Mouse (Mus musculus): ENCODE measurements at regions not wholly inside any gene's neighbourhood (a gene's known extent, or its start where the extent isn't known, plus 50 kb on each side); places are given as distances from the start of the nearest gene placed in this dataset.
"Not testable (repeated sequence)": the region's sequence is repeated elsewhere in the genome, so short reads cannot be mapped to it uniquely, and the experiment has no call there.

DNA sequence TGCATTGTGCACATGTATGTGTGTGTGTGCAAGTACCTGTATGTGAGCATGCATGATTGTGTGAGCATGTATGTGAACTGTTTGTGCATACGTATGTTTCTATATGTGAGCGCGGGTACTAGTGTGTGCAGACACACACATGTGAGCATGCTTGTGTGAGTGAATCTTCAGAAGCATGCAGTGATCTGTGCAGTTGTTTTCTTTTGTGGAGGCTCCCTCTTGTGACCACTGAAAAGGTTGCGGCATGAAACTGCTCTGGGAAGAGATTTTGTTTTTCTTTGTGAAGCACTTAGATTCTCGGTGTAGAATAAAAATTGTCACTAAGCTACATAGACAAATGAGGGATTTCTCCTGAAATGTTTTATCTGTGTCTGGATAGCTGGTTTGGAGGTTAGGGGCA is 189.2 kb upstream of the Rapgef5 start:
- not testable (repeated sequence) for DNase-seq (ENCODE audit: low read depth, low spot score)

DNA sequence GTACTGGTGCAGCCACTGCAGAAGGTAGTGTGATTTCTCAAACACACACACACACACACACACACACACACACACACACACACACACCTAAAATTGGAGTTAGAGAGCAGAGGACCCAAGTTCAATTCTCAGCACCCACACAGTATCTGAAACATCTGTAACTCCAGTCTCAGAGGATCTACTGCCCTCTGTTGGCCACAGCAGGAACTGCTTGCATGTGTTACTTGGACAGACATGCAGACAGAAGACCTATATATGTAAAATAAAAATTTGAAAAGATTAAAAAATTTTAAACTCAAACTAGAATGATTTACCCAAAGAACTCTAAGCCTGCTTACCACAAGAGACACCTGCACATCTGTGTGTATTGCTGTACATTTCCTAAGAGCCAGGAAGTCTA is 185.9 kb upstream of the Rapgef5 start:
- DNase-seq (ENCODE audit: low read depth, low spot score), result no peak

DNA sequence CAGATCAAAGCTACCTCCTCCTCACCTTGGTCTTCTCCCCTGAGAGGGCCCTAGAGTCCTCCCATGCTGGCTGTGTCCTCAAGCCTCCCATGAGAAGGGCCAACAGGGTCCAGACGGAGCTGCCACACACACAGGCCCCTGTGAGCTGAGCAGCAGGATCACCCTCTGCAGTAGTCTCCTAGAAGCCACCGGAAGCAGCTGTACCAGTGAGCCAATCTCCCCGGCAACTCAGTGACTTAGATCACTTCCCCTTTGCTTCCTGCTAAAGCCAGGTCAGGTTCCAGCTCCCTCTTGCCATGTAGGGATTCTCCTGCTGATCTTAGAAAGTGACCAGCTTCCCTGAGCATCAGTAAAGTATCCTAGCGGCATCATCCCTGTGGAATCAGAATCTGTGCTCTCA is 179.4 kb upstream of the Rapgef5 start:
- DNase-seq (ENCODE audit: low read depth, low spot score), result no peak

DNA sequence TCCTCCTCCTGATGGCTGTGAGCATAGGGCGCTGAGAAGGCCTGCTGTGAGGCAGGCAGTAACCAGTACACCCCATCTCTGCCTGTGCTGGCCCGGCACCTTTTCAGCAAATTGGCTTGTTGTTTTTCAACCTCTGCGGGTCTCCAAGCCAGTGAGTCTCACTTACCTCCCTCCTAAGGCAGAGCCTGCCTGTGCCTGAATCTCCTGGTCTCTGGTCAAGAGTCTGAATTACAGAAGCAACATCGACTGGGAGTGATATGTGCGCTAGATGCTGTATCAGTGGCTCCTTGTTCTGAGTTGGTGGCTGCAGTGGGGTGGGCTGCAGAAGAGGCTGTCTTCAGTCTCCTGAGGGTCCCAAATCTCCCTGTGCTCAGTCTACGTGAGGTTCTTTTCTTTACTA is 174.0 kb upstream of the Rapgef5 start:
- DNase-seq (ENCODE audit: low read depth, low spot score), result no peak

DNA sequence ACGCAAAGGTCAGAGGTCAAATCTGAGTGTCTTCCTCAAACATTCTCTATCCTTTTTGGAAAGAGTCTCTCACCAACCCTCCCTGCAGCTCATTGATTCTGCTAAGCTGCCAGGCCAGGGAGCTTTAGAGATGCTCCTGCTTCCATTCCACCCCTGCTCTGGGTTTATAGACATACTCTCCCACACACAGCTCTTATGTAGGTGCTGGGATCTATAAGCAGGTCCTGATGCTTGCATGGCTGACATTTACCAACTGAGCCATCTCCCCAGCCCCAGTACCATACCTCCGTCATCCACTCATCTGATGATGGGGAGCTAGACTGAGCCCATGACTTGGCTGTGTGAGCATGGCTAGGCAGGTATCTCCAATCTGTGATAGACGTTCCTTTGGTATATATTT is 173.2 kb upstream of the Rapgef5 start:
- DNase-seq (ENCODE audit: low read depth, low spot score), result no peak

DNA sequence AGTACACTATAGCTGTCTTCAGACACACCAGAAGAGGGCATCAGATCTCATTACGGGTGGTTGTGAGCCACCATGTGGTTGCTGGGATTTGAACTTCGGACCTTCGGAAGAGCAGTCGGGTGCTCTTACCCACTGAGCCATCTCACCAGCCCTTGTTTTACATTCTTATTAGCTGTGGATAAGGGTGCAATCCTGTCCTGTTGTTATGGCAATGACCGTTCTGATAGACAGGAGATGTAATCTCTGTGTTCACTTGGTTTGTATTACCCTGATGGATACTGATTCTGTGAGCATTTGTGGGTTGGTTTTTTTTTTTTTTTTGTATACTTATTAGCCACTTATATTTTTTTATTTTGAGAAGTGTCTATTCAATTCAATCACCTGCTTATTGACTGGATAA is 172.7 kb upstream of the Rapgef5 start:
- DNase-seq (ENCODE audit: low read depth, low spot score), result not testable (repeated sequence)

DNA sequence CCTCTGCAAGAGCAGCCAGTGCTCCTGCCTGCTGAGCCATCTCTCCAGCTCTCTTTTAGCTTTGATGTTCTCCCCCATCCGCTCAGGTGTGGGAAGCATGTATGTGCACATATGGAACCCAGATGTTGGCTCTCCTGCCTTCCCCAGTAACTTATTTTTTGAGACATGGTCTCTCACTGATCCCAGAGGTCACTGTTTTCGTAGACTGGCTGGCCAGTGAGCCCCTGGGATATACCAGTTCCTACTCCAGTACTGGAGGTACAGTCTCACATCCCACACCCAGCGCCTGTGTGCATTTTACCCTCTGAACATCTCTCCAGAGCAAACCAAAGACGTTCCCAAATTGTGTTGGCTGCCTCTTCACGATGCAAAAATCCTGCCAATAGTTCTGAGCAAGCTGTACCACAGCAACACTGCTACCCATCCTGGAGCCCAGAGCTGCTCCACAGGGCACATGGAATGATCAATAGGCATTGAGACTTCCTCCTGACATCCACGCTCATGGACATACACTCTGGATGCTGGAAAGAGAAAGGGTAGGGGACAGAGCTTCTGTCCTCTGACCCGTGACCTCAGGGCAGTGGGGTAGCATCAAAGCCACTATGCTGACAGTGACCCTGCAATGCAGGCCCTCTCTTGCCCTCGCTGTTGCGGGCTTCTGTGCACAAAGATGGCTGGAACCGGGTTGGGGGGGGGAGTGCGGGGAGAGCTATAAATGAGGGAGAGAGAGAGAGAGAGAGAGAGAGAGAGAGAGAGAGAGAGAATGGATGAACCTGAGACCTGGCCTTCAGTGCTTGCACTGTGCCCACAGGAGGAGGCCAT is 171.8 kb upstream of the Rapgef5 start:
- DNase-seq (ENCODE audit: low read depth, low spot score), result no peak

DNA sequence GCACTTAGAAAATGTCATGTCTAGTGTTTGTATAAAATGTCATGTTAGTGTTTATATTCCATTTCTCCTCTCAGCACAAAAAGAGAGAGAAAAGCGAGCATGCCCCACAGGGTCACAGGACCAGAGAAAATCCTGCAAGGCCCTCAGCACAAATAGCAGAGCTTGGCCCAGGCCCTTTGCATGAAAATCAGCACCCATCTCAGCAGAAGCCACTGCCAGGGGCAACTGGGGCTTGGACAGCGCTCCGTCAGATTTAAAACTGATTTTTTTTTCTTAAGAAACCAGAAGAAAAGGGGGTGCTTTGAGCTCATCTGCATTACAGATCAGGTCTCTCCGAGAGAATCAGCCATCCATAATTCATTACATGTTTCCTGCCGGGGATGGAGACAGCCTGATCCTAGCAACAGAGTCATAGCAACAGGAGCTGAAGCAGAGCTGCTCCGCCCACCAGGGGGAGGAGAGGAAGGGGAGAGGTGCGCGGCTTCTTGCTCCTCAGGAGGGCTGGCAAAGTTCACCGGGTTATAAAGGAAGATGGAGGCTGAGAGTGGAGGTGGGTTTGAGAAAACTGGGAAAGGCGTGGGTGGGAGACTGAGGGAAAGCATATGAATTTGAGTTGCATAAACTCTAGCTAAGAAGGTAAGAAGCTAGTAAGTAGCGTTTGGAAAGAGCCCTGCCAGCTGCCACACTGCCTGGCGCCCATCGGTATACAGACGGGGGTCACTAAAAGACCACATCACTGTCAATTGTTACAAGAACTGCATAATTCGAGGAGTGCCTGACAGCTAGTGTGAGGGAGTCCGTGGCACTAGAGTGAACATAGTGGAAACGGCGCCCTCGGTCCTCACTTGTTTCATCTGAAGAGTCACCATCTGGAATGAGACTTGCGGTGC is 170.9 kb upstream of the Rapgef5 start:
- peak; percentile 43 for DNase-seq (ENCODE audit: low read depth, low spot score)

DNA sequence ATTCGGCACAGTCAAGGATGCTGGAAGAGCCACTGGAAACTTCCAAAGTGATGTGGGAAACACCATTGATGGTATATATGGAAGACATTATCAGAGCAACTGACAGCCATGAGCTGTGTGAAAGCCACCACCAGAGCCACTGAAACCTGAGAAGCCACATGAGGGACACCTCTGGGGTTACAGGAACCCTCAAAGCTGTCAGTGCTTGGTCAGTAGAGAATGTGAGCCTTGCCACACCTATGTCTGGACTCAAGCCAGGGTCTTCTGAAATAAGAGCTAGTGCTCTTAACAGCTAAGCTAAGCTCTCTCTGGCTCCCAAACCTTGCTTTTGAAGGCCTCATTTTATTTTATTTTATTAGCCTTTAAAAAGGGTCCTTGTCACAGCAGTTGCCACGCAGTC is 170.2 kb upstream of the Rapgef5 start:
- DNase-seq (ENCODE audit: low read depth, low spot score), result no peak

DNA sequence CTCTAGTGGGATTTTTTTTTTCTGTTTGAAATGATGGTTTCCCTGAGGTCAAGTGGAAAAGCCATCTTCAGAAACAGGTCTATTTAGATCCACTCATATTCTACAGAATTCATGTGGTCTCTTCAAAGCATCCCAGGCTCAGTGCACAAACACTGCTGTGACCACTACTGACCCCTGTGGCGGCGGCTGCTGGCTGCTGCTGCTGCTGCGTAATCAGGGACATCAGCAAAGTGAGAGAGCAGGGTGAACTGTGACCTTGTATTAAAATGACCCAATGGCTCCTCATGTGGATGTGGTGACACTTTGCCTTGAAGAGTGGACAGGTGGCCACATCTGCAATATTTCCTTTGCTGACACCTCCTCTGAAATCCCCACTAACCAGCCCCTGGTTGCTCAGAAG is 169.1 kb upstream of the Rapgef5 start:
- no peak for DNase-seq (ENCODE audit: low read depth, low spot score)

DNA sequence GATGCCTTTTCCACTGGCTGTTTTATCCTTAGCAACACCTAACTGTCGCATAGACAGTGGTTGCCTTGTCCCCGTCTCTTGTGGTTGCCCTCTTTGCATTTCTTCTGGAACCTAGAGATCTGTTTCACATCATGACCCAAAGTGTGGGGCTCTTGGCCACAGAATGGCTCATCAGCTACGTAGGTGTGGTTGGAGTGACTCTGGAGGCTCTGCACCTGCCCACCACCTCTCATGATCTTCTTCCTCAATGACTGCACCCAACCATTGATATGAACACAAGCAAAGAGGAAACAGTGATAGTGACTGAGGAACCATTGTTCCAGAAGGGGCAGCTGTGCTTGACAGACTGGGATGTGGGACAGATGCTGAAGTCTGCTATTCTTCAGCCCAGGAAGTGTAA is 167.8 kb upstream of the Rapgef5 start:
- DNase-seq (ENCODE audit: low read depth, low spot score), result no peak

DNA sequence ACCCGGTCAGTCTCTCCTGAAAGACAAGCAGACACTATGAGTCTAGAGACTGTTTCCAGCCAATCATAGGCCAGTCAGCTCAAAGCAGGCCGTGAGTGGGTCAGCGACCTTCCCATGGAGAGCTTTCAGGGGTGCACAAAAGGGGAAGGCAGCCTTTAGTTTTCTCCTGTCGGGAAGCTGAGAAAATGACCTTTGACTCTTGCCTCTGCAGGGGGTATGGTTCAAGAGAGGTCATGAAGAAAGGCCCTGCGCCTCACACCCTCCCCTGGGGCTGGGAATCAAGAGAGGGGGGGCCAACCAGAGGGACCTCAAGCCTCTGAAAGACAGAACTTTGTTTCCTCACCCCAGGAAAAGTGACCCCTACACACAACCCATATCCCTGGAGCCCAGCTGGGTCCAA is 164.4 kb upstream of the Rapgef5 start:
- no peak for DNase-seq (ENCODE audit: low read depth, low spot score)

DNA sequence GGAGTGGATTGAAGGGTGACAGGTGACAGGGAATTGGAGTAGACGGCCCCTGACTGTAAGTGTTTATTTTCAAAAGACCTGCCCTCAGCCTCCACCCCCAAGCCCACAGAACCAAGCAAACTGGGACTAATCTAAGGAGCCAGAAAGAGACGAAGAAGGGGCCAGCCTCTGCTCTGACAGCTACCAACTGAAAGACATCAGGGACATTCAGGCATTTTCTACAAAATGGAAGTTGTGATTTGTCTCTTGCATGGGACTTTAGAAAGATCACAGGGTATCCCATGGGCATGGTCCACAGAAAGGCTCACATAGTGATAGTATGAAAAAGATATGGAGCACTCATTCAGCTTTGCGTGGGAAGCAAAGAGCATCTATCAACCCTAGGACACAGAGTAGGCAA is 163.8 kb upstream of the Rapgef5 start:
- no peak for DNase-seq (ENCODE audit: low read depth, low spot score)

DNA sequence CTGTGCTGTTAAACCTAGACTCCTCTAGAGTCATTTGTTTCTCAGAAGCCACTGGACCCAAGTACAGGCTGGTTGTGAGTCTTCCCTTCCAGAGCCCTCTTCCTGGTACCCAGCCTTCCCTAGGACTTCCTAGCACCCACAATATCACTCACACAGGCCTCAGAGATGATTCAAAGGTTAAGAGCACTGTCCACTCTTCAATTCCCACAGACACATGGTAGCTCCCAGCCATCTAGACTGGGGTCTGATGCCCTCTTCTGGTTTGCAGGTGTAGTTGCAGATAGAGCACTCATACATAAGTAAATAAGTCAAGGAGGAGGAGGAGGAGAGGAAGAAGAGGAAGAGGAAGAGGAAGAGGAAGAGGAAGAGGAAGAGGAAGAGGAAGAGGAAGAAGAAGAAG is 163.3 kb upstream of the Rapgef5 start:
- peak; percentile 11 for DNase-seq (ENCODE audit: low read depth, low spot score)

DNA sequence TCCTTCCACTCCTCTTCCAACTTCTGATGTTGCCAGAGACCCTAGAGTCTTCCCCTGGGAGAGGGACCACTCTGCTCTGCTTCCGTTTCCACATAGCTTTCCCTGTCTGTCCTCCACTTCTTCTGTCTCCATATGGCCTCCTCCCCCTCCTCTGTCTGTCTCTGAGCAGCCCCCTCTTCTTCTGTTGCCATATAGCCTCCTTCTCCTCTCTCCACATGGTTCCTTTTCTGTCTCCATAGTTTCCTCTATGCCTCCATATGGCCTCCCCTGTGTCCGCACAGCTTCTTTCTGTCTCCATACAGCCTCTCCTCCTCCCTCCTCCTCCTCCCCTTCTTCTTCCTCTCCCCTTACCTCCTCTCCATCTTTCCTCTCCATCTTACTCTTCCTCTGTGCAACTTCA is 158.5 kb upstream of the Rapgef5 start:
- no peak for DNase-seq (ENCODE audit: low read depth, low spot score)

DNA sequence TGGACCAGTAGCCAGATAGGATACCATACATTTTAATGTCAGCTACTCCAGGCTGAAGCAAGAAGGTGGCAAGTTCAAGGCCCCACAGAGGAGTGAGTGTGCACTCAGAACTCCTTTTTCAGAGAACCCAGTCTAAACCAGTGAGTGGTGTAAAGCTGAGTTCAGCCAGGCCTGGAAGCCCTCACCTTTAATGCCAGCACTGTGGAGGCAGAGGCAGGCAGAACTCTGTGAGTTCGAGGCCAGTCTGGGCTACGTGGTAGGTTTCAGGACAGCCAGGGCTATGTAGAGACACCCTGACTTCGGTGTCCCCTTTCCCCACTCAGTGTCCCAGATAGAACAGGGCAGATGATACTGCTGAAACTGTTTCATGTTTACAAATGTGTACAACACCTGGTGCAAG is 157.4 kb upstream of the Rapgef5 start:
- DNase-seq (ENCODE audit: low read depth, low spot score), result no peak

DNA sequence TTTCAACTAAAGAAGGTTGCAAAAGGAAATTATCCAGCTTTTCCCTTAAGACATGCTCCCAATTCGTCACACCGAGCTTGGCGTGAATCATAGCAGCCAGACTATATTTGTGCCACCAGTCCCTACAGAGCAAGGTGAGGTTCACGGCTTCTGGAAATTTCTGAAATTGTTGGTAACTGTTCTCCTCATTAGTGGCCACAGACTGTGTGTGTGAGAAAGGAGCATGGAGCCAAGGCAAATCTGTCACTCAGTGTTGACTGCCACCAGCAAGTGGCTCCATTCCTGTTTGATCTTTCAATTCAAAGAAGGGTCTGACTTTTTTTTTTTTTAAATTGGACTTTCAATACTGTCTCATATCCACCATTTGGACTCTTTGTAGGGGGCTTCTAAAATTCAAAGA is 156.1 kb upstream of the Rapgef5 start:
- DNase-seq (ENCODE audit: low read depth, low spot score), result no peak

DNA sequence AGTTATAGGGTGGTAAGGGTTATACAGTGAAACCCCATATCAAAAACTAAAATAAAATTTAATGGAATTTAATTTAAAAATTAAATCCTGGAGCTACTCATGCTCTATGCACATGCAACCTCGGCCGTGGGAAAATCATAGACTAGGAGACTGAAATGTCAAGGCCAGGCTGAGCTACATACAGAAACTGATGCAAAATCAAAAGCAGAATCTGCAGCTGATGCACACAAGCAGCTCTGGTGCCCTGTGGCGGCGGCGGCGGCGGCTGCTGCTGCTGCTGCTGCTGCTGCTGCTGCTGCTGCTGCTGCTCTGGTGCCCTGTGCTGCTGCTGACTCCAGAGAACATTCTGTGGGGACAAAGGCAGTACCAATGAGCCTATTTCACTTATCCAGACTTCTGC is 154.5 kb upstream of the Rapgef5 start:
- DNase-seq (ENCODE audit: low read depth, low spot score), result no peak

DNA sequence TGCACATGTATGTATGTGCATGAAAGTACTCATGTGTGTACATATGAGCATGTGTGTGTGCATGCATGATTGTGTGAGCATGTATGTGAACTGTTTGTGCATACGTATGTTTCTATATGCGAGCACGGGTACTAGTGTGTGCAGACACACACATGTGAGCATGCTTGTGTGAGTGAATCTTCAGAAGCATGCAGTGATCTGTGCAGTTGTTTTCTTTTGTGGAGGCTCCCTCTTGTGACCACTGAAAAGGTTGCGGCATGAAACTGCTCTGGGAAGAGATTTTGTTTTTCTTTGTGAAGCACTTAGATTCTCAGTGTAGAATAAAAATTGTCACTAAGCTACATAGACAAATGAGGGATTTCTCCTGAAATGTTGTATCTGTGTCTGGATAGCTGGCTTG is 152.8 kb upstream of the Rapgef5 start:
- not testable (repeated sequence) for DNase-seq (ENCODE audit: low read depth, low spot score)

DNA sequence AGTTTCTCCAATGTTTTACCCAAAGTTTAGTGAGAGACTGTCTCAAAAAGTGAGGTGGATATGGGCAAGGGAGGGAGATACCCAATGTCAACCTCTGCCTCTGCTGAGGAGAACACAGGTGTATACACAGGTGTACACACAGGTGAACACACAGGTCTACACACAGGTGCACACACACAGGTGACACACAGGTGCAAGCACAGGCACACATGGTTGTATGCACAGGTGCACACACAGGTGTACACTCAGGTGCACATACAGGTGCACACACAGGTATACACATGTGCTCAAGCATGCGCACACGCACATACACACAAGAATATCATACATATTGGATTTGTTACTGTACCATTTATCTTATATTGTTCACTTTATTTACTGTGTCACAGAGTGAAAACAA is 151.1 kb upstream of the Rapgef5 start:
- DNase-seq (ENCODE audit: low read depth, low spot score), result no peak

DNA sequence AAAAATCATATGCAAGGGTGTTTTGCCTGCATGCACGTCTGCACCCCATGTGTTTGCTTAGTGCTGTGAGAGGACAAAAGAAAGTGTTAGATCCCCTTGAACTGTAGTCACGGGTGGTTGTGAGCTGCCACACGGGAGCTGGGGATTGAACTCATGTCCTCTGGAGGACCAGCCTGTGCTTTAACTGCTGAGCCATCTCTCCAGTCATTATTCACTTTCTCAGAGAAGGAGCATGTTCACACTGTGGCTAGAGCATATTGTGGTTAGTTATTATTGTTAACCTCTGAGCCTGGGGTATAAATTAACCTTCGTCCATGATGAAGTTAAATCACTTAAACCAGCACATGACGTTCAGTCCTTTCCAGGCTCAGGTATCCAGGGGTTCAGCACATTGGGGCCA is 150.4 kb upstream of the Rapgef5 start:
- DNase-seq (ENCODE audit: low read depth, low spot score), result no peak

DNA sequence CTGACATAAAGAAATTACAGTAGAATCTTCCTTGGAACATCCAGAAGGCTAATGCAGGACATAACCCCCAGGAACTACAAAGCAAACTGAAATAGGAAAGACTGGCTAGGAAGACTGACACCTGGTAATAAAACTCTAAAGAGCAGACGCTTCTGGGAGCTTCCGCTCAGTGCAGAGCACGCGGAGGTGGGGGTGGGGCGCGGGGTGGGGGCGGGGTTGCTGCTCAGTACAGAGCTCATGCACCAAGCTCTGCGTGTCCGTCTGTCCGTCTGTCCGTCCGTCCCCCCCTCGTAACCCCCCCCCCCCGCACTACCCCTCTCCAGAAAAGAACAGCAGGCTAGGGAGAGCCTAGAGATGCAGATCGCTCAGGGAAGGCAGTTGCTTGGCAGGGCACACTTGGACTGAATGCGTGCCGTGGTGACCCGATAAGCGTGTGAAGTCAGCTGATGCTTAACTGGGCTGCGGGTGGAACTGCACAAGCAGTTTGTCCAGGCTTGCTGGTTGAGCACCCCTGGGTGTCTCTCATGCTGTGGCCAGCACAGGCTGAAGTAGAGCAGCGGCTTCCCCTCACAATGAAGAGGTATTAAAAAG is 137.9 kb upstream of the Rapgef5 start:
- DNase-seq (ENCODE audit: low read depth, low spot score), result no peak
